Mouse (Mus musculus): ENCODE results near the gene Ctu2.

GRCm38 (mm10) chr8:122526526-122527170 is 50.7 kb downstream of the Ctu2 start:
- no peak for TF ChIP-seq CTCF (IDR thresholded peaks at IDR 0.05; ENCODE audit: low read depth, low read length)
- TF ChIP-seq POLR2A (IDR thresholded peaks at IDR 0.05; ENCODE audit: extremely low read depth, insufficient read depth, low read length), result no peak
